Mouse (Mus musculus) CH12.LX (cell line): ENCODE measurements around the gene Tex261. TPM values are rescaled to one million over a fixed set of nuclear protein-coding genes. Genes with fewer than 3 reads are reported as not detected.

Experiments used
- DNase-seq: peaks from one replicate; pipeline ENCODE4 v3.0.0-alpha.2; 2013; ENCODE audit errors: extremely low read depth
- H3K27ac ChIP-seq: 2 replicates; pipeline ENCODE4 v1.5.1; 2012; ENCODE audit warnings: low read depth, mild to moderate bottlenecking, control low read depth, moderate library complexity; ENCODE audit not compliant: insufficient read depth
- H3K27me3 ChIP-seq: replicated peaks from 2 replicates; pipeline ENCODE3; 2012; ENCODE audit warnings: inconsistent platforms
- H3K36me3 ChIP-seq, 2 experiments: replicated peaks in 1 of 2; 2 replicates each; pipeline versions ENCODE3 to v1.6.1; 2012; ENCODE audit warnings: inconsistent platforms in 1 of 2, low read length in 1 of 2, mild to moderate bottlenecking in 1 of 2, mixed read lengths in 1 of 2, moderate library complexity in 1 of 2; ENCODE audit not compliant: control insufficient read depth in 1 of 2, insufficient read depth in 1 of 2
- H3K4me1 ChIP-seq, 2 experiments: 2 replicates each; pipeline ENCODE4 v1.6.1; 2012; ENCODE audit warnings: inconsistent platforms in 1 of 2, moderate library complexity in 1 of 2; ENCODE audit not compliant: insufficient read depth in 2 of 2, control insufficient read depth in 1 of 2
- H3K4me2 ChIP-seq: 2 replicates; pipeline ENCODE4 v1.6.1; 2012; ENCODE audit warnings: low read depth, mild to moderate bottlenecking, control low read depth; ENCODE audit not compliant: poor library complexity, insufficient read depth, severe bottlenecking
- H3K4me3 ChIP-seq, 3 experiments: fragments of 150-350 bp in 1 of 3; sonication (generic) in 1 of 3; replicated peaks in 1 of 3; 2 replicates each; pipeline versions ENCODE3 to v1.5.1; 2011 to 2012; ENCODE audit warnings: low read depth in 2 of 3, low read length in 2 of 3, mild to moderate bottlenecking in 2 of 3, moderate library complexity in 2 of 3, control low read depth in 1 of 3, improper control_type of control experiment in 1 of 3, inconsistent platforms in 1 of 3, mixed read lengths in 1 of 3; ENCODE audit not compliant: poor library complexity in 1 of 3
- H3K79me2 ChIP-seq: replicated peaks from 2 replicates; pipeline ENCODE4 v1.6.1; 2012; ENCODE audit warnings: mild to moderate bottlenecking, moderate library complexity; ENCODE audit not compliant: control insufficient read depth, poor library complexity, insufficient read depth, severe bottlenecking; ENCODE audit errors: extremely low read depth
- H3K9ac ChIP-seq: 2 replicates; pipeline ENCODE4 v1.6.1; 2012; ENCODE audit warnings: low read depth, mild to moderate bottlenecking, control low read depth, moderate library complexity; ENCODE audit not compliant: insufficient read depth
- H3K9me3 ChIP-seq: replicated peaks from 2 replicates; pipeline ENCODE3; 2012; ENCODE audit warnings: low read length, inconsistent platforms, mixed read lengths
- BHLHE40 ChIP-seq: IDR thresholded peaks from 2 replicates; pipeline ENCODE4 v1.6.1; 2011; ENCODE audit warnings: mild to moderate bottlenecking, low read depth, low read length, improper control_type of control experiment
- CHD1 ChIP-seq: IDR thresholded peaks from 2 replicates; pipeline ENCODE4 v1.6.1; 2012; ENCODE audit warnings: low read depth, low read length, improper control_type of control experiment, inconsistent platforms
- CHD2 ChIP-seq: IDR thresholded peaks from 2 replicates; pipeline ENCODE4 v1.6.1; 2011; ENCODE audit warnings: low read length, improper control_type of control experiment
- CTCF ChIP-seq, 2 experiments: IDR thresholded peaks in 1 of 2; conservative IDR thresholded peaks in 1 of 2; 2 replicates each; pipeline ENCODE4 v1.5.1; 2011 to 2012; ENCODE audit warnings: low read depth in 2 of 2, low read length in 2 of 2, improper control_type of control experiment in 1 of 2, inconsistent platforms in 1 of 2, mild to moderate bottlenecking in 1 of 2, moderate library complexity in 1 of 2
- ETS1 ChIP-seq: conservative IDR thresholded peaks from 2 replicates; pipeline ENCODE4 v1.6.1; 2012; ENCODE audit warnings: low read depth, mild to moderate bottlenecking, inconsistent platforms, low read length, improper control_type of control experiment, moderate library complexity
- GABPA ChIP-seq: IDR thresholded peaks from 2 replicates; pipeline ENCODE4 v1.6.1; 2012; ENCODE audit warnings: low read depth, low read length, improper control_type of control experiment, inconsistent platforms; ENCODE audit not compliant: insufficient replicate concordance
- IRF4 ChIP-seq: IDR thresholded peaks from 2 replicates; pipeline ENCODE4 v1.6.1; 2014; ENCODE audit warnings: low read depth, mild to moderate bottlenecking, inconsistent platforms, low read length, improper control_type of control experiment
- JUN ChIP-seq: IDR thresholded peaks from 2 replicates; pipeline ENCODE4 v1.6.1; 2011; ENCODE audit warnings: low read depth, mild to moderate bottlenecking, low read length, improper control_type of control experiment, moderate library complexity; ENCODE audit not compliant: insufficient read depth
- KAT2A ChIP-seq: IDR thresholded peaks from 2 replicates; pipeline ENCODE4 v1.6.1; 2012; ENCODE audit warnings: low read length, improper control_type of control experiment, inconsistent platforms; ENCODE audit not compliant: insufficient replicate concordance
- MAX ChIP-seq: IDR thresholded peaks from 2 replicates; pipeline ENCODE4 v1.6.1; 2011; ENCODE audit warnings: low read length, improper control_type of control experiment
- MAZ ChIP-seq: IDR thresholded peaks from 2 replicates; pipeline ENCODE4 v1.6.1; 2012; ENCODE audit warnings: low read depth, mild to moderate bottlenecking, inconsistent platforms, low read length, improper control_type of control experiment, moderate library complexity
- MYC ChIP-seq: IDR thresholded peaks from 2 replicates; pipeline ENCODE4 v1.6.1; 2011; ENCODE audit warnings: low read depth, mild to moderate bottlenecking, improper control_type of control experiment, low read length
- NELFE ChIP-seq: IDR thresholded peaks from 2 replicates; pipeline ENCODE4 v1.6.1; 2011; ENCODE audit warnings: low read depth, low read length, improper control_type of control experiment
- NRF1 ChIP-seq: IDR thresholded peaks from 2 replicates; pipeline ENCODE4 v1.6.1; 2014; ENCODE audit warnings: low read depth, mild to moderate bottlenecking, inconsistent platforms, low read length, improper control_type of control experiment, moderate library complexity
- POLR2A ChIP-seq: IDR thresholded peaks from 2 replicates; pipeline ENCODE4 v1.6.1; 2011; ENCODE audit warnings: low read depth, mild to moderate bottlenecking, improper control_type of control experiment, low read length
- SIN3A ChIP-seq: IDR thresholded peaks from 2 replicates; pipeline ENCODE4 v1.6.1; 2012; ENCODE audit warnings: low read length, improper control_type of control experiment, inconsistent platforms
- SMC3 ChIP-seq: IDR thresholded peaks from 2 replicates; pipeline ENCODE4 v1.6.1; 2011; ENCODE audit warnings: low read depth, low read length, improper control_type of control experiment
- TCF12 ChIP-seq: IDR thresholded peaks from 2 replicates; pipeline ENCODE4 v1.6.1; 2014; ENCODE audit warnings: low read depth, mild to moderate bottlenecking, inconsistent platforms, low read length, improper control_type of control experiment
- USF2 ChIP-seq: conservative IDR thresholded peaks from 2 replicates; pipeline ENCODE4 v1.6.1; 2011; ENCODE audit warnings: low read depth, low read length, improper control_type of control experiment
- ZNF384 ChIP-seq: IDR thresholded peaks from 2 replicates; pipeline ENCODE4 v1.6.1; 2012; ENCODE audit warnings: low read depth, low read length, improper control_type of control experiment, inconsistent platforms
- dilution Hi-C: fragments of 300-500 bp; cut with MboI; formaldehyde crosslinking; loops from 2 replicates; pipeline ENCODE4 v1.14.3; 2020; ENCODE audit warnings: low sequenced_read_pairs; ENCODE audit not compliant: extremely low pct_unique_long_range_greater_than_20kb, extremely low pct_ligation_motif_present
- in situ Hi-C: fragments of 300-500 bp; cut with MboI; formaldehyde crosslinking; loops from 3 replicates; pipeline ENCODE4 v1.14.3; 2019; ENCODE audit warnings: low sequenced_read_pairs, low pct_ligation_motif_present, low pct_unique_long_range_greater_than_20kb, mixed read lengths
- polyA plus RNA-seq: library from polyadenylated mRNA; unstranded; fragments of >175 nt; gene quantifications from 2 replicates; pipeline ENCODE4 v1.2.1, GENCODE M21; 2012; ENCODE audit warnings: low read depth; ENCODE audit not compliant: insufficient read length
- total RNA-seq, 2 experiments: library from RNA; depleted of rRNA; stranded (reverse); fragments of 300-350 nt in 1 of 2; fragments of >200 nt in 1 of 2; gene quantifications; 2 replicates each; pipeline ENCODE4 v1.2.3; 2012 to 2014

Gene Tex261
- total and polyA plus RNA-seq, 3 experiments, result 44.6 to 87.8 (median 65.6) TPM

DNA sequence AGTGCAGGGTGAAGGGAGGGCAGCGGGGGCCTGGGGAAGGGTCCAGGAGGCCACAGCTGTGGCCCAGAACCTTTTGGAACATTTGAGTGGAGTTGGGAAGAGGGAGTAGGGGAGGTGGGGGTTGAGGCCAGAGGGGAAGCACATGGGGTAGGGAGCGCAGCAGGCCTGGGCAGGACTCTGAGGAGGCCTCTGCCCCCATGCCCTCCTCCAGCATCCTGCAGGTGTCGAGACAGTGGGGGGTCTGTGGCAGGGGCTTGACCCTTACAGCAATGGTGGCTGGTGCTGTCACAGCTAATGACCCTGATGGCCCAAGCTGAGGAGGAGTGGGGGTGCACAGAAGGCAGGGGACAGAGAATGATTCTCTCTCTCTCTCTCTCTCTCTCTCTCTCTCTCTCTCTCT, 26.3 kb downstream of the Tex261 start:
- no peaks in the 10 kb centered on the region for H3K9me3 ChIP-seq
- no peaks in the 10 kb centered on the region for H3K79me2 ChIP-seq
- peaks cover 8 to 17% of the 10 kb centered on the region in 2 experiments; a peak in 3 of 4 replicates for H3K4me1 ChIP-seq
- DNase-seq, result no peak
- TF ChIP-seq POLR2A (no peak), CTCF (conservative IDR thresholded peaks at IDR 0.05 in 1 of 2, IDR thresholded peaks at IDR 0.05 in 1 of 2; ENCODE audit: low read depth in 2 of 2, low read length in 2 of 2) (no peak), MYC (no peak), TCF12 (no peak), JUN (no peak), SIN3A (no peak), CHD2 (no peak), IRF4 (no peak), SMC3 (no peak), ETS1 (no peak), KAT2A (no peak), MAZ (no peak), GABPA (no peak), CHD1 (no peak), NELFE (no peak), MAX (no peak), BHLHE40 (no peak), NRF1 (no peak)
- H3K4me3 ChIP-seq, result no peak overlapping the region
- peaks cover 67% of the 10 kb centered on the region for H3K27me3 ChIP-seq
- dilution Hi-C loops, result no loop called here
- no peak overlapping the region for H3K9ac ChIP-seq
- H3K4me2 ChIP-seq, result no peak overlapping the region
- no peak overlapping the region for H3K27ac ChIP-seq
- no peaks in the 10 kb centered on the region for H3K36me3 ChIP-seq
- in situ Hi-C loops, result no loop called here

DNA sequence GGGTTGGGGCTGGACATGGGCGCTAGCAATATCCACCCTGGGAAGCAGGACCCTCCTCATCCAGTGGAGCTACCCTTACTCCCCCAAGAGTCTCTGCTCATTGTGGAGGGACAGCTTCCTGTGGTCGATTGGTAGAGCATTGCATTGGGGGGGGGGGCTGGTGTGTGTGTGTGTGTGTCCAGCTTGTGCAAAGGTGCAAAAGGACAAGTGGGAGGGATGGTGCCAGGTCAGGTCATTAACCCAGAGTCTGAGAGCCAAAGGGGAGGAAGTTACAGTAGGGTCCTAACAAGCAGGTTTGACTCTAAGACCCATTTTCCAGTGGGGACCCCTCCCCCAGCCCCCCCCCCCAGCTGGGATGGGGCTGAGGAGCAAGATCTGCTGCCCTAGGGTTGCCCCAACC, 30.1 kb downstream of the Tex261 start:
- no peak overlapping the region for H3K27ac ChIP-seq
- H3K9me3 ChIP-seq, result peaks cover 10% of the 10 kb centered on the region
- dilution Hi-C loops, result no loop called here
- no peak overlapping the region for H3K4me2 ChIP-seq
- no peak for TF ChIP-seq USF2
- no peak for TF ChIP-seq ZNF384
- no peak for TF ChIP-seq NRF1
- no peak for TF ChIP-seq KAT2A
- no peak for TF ChIP-seq ETS1
- no peak for TF ChIP-seq MYC
- TF ChIP-seq, all 38 proteins: peak for 0
- in situ Hi-C loops, result no loop called here
- no peak overlapping the region for H3K4me3 ChIP-seq
- no peak for DNase-seq
- H3K27me3 ChIP-seq, result peaks cover 70% of the 10 kb centered on the region
- no peaks in the 10 kb centered on the region for H3K79me2 ChIP-seq
- peaks cover 0 to 3% of the 10 kb centered on the region in 2 experiments; a peak in 1 of 4 replicates for H3K4me1 ChIP-seq
- H3K36me3 ChIP-seq, result no peaks in the 10 kb centered on the region
- no peak overlapping the region for H3K9ac ChIP-seq
